Mouse (Mus musculus): Measurements from ENCODE around the gene Dgkd.

DNA sequence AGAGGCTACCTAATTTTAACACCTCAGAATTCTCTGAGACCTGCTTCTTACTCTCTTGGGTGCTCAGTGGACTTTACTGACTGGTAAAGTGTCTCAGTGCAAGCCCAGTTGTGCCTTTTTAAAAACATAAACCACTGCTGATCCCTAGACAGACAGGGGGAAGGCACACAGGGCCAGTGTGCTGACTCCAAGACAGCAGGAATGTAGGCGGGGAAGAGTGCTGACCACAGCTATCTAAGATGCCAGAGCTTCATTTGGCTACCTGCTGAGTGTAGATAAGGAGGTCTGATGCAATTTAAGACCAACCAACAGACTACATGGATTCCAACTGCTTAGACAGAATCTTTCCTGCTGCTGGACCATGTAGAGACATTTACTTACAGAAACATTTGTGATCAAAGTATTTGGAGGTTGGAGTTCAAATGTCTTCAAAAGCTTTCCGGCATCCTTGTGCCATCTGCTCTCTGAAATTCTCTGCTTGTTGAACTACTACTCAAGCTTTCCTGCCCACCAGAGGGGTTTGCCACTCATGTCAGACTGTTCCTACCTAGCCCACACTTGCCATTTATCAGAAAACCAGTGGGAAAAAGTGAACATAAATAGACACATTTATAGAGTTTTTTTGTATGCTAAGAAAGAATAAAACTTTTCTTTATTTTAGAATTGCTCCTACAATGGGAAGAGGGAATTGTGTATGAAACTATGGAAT, 108.5 kb downstream of the Dgkd start:
- TF ChIP-seq POLR2A (IDR thresholded peaks at IDR 0.05; ENCODE audit: insufficient read depth, low read depth, low read length) (no peak), CTCF (IDR thresholded peaks at IDR 0.05) (no peak), EP300 (IDR thresholded peaks at IDR 0.05; ENCODE audit: insufficient read depth, low read depth, low read length) (no peak)
